Mouse (Mus musculus) right cerebral cortex, adult 2 months (tissue): ENCODE measurements at regions not wholly inside any gene's neighbourhood (a gene's known extent, or its start where the extent isn't known, plus 50 kb on each side); places are given as distances from the start of the nearest gene placed in this dataset.

Experiments used
- DNase-seq, 2 experiments: peaks; one replicate each; pipeline ENCODE4 v3.0.0; 2021 to 2022; ENCODE audit warnings: low spot score in 2 of 2

DNA sequence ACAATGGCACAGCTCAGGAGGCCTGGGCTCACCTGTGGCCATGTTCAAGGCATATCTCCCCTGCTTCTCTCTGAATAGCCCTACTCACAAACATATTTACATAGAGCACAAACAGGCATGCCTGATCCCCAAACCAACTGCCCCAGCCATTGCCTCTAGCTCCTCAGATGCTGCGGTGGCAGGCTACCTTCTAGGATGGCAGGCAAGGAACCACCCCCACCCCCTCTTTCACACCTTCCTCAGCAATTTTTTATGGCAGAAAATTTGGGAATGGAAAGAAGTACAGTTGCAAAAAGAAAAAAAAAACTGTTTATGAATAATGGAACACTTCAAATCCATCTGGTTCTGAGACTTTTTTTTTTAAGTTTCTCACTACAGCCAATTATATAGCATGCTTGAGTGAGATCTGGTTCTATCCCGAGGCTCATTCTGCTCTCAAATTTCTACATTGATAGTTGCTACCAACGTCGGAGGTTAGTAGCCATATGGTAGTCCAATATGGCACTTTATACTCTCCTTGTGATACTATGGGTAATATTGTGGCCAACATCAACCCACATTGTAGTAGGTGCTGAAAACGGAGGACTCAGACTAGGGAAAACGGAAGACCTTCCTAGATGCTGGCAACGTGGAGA, 136.8 kb upstream of the Gm10295 start:
- DNase-seq: no peak

DNA sequence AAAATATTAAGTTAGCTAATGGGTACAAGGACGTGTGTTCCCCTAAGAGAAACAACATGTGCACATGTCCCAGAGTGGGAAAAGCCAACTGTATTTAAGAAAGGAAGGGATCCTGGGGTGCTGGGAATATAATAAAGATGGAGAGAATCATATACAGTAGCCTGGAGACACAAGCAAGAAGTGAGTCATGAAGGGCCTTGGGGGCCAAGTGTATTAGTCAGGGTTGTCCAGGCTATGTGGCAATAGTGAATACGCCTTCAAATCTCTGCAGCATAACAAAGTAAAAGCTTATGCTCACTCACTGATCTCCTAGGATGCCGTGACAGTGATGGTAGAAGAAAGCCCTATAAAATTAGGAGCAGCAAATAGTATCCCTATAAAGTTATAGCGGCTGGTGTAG, 124.1 kb upstream of the Gm10295 start:
- DNase-seq: no peak

DNA sequence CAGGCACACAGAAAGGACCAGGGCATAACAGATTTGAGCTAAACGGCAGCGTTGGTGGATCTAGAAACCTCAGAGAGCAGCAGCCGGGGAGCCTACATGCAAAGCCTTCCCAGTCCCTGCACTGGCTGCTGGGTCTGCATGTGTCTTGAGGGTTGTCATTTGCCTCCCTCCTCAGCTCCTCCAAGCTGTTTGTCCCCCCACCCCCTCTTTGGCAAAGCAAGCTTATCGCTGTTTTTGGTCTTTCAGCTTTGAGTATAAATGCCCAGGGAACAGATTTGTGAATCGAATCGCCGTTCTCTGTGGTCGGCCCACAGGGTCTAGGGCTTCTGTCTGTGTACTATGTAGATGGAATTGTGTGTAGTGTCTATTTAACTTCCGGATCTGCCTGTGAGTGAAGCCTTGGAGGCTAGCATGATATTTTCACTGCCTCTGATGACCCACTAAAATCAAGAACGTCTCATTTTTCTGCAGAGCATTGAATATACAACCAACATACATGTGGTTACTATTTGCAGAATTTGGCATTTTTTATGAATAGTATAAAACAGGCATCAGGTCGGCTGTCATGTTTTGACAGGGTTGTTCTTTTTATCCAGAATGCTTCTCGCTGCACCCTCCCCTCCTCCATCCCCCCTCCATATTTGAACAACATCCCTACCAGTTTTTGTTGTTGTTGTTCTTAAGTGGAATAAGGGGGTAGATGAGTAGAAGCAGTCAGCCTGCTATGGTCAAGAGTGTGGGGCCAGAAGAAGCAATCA, 121.3 kb upstream of the Gm10295 start:
- DNase-seq: no peak

DNA sequence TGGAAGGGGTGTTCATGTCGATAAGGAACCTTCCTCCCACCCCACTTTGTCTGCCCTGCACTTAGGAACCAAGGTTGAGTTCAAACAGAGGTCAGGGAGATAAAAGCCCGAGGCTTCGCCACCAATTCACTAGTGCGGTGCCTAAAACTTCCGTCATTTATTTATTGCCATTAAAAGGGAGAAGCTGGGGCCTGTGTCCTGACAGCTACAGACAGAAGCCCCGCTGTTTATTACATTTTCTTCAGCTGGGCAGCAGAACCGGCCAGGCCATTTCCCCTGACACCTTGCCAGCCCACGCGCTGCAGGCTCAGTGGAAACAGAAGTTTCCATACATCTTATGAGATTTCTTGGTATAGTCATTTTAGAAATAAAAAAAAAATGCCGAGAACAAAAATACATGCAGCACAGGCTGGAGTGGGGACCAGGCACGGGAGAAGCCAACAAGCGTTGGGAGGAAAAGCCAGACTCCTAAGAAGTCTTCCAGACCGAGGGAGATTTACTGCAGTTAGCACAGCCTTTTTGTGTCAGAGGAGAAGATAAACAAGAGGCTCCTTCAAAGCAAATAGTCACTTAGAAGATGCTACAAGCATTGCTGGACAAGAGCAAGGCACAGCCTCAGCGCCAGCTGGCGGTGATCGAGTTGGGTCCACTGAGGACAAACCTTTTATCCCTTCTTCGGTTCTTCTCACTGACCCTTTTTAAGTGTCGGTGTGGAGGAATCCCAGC, 120.5 kb upstream of the Gm10295 start:
- peak; percentile 11 to 21 for DNase-seq

DNA sequence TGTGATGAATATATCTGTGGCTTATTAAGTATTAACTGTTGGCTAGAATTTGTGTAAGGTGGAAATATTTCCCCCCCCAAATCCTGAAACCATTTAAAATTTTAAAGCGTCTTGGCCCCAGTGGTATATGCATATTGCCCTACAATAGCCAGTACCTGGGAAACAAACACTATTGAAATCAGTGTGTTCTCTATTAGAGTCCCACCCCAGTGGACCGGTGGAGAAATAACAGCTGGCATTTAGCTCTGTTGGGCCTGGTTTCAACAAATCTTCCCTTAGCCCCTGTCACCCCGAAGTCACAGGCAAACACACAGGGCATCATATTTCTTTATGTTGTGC, 120.0 kb upstream of the Gm10295 start:
- DNase-seq: no peak

DNA sequence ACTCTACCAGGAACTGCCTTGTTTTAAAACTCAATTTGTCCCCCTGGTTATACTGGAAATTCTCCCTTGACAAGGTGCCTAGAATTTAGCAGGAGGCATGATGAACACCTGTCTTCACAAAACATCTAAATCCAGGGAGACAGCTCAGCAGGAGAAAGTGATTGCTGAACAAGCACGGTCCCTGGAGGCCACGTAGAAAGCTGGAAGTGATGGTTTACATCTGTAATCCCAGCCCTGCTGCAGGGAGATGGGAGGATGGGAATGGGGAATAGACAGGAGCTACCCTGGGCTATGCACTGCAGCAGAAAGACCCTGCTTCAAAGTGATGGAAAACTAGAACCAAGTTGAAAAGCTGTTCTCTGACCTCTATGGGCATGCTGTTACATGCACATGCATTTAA, 119.1 kb upstream of the Gm10295 start:
- DNase-seq: no peak

DNA sequence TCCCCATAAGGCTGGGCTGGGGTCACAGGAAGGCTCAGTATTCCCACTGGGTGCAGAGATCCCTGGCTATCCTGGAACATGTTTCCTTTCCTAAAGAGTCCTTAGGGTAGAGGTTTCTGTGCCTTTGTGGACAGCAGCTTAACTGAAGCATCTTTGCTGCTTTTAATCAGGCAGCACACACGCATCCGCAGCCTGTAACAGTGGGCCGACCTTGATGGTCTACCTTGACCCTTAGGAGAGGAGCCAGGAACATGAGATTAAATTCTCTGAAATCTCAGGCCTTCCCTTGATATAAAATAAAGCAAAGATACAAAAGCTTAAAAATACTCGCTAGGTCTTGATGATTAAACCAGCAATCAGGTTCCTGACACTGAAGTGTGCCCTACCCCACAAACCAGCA, 118.7 kb upstream of the Gm10295 start:
- DNase-seq: no peak

DNA sequence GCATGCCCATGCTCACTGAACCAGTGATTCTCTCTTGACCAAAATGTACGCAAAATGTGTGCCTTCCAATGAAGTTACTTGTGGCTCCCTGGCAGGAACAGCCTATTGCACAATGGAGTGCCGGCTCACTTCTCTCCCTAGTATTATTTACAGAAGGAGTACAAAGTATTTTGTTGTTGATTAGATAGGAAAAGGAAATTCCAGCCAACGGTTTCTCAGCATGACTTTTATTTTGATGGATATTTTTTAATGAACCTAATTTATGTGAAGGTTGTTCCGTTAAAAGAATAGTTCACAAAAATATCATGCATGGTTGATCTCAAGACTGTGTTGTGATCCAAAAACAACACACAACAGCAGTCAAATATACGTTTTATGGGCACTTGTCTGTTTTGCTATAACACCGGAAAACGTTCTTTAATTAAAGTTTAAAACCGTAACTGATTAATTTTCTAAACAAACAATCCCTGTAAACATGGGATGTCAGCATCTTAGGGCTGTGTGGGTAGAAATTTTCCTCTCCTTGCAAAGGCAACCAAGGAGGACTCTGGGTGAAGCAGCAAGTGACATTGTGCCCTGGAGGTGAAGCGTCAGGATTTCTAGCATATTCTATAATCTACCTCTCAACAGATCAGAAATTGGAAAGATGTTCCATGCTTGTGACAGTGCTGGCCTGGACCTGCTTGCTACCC, 116.3 kb upstream of the Gm10295 start:
- DNase-seq: no peak

DNA sequence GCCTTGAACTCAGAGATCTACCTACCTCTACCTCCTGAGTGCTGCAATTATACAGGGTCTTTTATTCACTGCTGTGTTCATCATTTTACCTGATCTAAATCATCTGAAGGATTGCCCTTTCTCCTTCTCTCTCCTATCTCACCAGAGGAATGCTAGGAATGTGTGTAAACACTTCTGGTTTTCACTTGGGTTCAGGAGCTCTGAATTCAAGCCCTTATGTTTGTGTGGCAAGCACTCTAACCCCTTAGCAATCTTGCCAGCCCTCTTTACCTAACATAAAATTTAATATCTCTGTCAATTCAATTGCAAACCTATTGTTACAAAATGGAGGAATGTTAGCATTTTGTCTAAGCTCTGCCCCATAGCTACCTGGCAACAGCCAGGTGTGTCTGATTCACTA, 112.8 kb upstream of the Gm10295 start:
- DNase-seq: no peak

DNA sequence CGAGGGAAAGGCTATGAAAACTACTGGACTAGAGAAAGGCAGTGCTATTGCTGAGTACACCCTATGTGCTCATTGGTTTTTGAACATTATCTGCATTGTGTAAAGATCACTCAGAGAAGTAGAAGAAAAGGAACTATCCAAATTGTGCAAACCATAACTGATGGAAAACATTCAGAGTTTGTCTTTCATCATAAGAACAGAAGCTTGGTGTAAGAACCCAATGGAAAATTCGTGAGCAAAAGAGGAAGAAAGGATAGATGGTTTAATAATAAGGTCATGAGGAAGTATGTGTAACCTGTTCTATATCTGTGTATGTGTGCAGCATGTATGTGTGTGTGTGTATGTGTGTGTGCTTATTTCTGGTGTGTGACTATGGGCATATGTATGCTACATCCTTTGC, 112.3 kb upstream of the Gm10295 start:
- no peak for DNase-seq

DNA sequence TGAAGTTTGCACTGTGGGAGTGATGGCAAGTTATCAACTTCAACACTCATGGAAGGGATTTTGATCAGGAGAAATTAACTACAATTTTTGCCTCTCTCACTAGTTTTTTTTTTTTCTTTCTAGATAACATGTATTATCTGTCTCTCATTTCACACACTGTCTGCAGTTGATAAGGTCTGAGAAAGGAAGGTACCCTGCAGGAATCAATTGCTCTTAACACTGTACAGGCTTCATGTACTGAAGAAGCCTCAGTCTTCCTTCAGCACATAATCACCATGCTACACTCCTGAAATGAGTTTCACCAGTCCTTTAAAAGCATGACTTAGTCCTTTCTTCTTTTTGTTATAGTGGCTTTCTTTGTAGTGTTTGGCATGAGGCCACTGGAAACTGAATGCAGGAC, 108.5 kb upstream of the Gm10295 start:
- no peak for DNase-seq

DNA sequence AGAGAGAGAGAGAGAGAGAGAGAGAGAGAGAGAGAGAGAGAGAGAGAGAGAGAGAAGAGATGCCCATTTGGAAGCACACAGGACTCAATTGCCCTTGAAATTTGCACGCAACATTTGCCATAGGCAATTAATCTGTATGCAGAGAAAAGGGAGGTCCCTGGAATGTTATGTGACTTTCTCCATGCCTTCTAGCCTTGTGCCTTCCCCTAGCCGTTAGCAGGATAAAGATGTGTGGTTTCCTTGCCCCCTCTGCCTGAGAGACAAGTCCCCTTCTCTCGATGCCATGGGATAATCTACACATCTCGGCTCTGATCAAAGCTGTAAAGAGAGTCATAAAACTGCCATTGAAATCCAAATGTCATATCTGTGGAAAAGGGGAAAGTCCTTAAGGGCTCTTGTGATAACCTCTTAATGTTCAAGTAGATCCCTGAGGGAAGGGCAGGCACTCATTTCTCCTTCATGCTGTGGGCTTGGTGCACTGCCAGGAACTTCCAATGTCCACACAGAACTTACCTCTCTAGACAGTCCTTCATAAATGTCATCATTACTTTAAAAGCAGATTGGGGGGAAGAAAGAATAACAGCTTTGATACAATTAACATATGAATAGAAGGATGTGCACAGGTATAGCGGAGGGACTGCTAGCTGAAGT, 106.9 kb upstream of the Gm10295 start:
- DNase-seq: no peak

DNA sequence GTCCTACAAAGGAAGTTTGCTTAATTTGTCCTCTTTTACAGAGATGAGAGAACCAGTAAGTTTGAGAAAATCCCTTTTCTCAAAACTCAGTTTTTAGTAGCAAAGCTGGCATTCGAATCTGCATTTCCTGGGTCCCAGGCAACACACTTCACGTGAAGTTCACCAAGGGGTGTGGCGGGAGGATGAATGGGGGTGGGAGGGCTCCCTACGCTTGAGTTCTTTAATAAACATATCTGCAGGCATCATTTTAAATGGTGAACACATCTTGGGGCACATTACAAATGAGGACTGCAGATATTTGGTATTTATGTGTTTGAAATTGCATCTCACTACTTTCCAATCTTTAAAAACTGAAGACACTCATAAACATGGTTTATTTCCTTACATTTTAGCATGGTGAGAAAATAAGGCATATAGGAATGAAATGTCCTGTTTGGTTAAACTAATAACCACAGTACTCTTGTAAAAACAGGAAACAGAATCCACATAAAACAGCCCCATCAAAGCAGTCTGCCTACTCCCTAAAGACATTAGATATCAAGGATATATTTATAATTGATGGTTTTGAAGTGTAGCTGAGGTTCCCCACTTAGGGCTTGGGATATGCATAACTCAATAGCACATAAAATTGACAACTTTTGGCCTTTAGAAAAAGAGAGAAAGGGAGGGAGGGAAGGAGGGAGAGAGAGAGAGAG, 106.3 kb upstream of the Gm10295 start:
- DNase-seq: no peak

DNA sequence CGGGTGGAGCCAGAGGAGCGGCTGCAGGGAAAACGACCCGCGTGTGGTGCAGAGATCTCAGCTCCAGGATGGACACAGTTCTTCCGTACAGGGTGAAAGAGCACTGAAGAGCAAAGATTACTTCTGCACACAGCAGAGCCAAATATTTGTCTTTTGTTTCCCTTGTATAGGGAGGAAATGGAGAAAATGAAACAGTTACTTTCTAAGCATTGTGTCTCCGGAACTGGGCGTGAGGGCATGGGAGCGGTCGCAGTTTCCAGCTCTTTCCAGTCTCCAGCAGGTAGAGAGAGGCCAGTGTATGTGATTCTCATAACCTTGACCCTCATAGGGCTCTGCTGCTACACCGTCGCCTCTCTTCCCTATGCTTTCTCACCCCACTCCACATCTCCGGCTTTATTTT, 105.1 kb upstream of the Gm10295 start:
- DNase-seq: no peak

DNA sequence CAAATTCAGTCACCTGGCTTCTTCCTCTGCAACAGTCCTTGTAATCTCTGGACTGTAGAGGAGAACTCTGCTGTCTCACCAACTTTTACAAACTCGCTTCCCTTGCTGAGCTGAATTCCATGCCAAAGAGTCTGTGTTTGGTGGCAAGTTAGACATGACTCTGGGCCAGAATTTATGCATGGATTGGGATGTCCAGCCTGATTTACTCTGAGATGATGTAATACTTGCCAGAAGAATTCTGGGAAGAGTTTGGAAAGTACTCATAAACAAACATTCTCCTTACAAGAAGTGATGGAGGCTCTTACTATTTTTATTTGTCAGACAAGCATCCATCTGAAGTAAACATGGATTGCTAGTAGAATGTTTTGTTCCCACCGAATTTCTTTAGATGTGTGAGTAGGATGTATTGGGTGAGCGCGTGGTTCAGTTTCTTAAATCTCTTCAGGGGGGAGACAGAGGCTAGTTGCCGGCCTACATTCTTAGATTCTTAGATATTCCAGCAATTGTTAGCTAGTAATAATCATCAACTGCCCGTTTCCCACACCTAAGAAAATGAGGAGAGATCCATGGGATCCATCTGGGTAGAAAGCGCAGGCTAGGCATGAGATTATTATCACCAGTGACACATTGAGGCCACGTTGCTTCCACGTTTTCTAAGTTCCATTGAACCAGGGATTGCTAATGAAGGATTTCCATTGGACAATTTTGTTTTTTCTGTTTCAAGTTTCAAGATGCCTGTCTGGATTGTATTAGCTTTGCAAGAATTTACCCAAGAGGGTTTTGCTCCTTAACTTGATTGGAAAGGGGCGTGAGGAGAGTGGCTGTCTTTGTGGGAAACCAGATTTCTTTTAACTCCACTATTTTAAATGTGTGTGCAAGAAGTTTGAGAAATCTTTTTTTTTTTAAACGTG, 89.3 kb upstream of the Gm10295 start:
- DNase-seq: no peak

DNA sequence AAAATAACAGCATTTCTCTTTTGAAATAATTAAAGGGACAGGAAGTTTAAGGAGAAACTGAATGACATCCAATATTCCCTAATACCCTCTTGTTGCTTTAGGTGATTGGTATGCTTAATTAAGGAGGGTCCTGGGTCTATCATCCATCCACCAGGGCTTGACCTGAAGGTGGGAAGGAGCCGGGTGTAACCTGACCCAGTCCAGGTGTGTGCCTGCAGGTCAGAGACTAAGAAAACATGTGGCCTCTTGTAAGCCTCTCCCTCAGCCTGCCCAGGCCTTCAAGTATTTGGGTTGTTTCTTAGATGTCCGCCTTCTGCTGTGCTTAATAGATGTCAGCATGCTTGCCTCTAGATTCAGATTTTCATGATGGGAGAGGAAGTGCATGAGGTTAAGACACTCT, 74.7 kb upstream of the Gm10295 start:
- no peak for DNase-seq

DNA sequence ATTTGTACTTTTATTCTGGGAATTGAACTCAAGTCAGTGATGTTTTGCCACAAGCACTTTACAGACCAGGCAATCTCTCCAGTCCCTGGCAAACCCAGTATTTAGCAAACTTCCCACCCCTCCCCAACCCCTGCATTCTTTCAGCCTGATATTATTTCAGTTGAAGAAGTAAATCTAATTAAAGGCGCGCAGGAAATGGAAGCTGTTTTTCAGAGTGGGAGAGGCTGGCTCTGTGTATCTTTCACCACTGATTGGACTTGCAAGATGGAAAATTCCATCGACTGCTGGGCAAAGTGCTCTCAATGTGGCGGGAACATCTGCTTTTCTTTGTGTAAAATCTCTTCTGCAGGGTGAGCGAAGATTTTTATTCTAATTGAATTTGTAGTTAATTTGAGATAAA, 68.0 kb upstream of the Gm10295 start:
- no peak for DNase-seq

DNA sequence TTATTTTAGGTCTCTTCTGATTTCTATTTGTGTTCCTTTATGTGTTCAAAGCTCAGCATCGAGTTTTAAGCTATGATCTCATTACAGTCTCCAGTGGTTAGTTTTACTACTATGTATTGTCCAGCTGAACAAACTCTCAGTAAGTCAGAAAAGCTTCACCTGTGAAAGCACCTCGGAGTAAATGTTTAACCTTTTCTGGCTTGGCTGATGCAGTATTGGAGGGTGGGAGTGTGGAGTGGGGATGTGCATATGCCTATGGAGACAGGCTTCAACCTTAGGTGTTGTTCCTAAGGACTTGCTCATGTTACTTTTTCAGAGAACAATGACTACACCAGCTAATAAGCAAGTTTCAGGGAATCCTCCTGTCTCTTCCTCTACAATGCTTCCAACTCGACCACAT, 67.6 kb upstream of the Gm10295 start:
- DNase-seq: no peak

DNA sequence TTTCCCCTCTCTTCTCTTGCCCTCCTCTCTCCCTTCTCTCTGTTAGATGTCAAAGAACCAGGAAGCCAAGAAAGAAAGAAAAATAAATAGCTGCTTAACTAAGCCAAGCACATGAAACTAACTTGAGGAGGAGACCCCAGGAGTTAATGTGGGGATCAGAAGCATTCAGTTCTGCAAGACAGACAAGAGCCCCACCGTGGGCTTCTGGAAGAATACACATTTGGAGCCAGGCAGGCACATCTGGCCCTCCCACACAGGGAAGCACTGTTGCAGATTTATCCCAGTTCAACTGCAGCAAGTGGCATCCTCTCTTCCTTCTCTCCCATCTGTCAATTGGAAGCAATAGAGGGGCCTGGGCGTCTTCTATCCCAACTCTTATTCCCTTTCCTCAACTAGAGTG, 63.5 kb upstream of the Gm10295 start:
- DNase-seq: no peak

DNA sequence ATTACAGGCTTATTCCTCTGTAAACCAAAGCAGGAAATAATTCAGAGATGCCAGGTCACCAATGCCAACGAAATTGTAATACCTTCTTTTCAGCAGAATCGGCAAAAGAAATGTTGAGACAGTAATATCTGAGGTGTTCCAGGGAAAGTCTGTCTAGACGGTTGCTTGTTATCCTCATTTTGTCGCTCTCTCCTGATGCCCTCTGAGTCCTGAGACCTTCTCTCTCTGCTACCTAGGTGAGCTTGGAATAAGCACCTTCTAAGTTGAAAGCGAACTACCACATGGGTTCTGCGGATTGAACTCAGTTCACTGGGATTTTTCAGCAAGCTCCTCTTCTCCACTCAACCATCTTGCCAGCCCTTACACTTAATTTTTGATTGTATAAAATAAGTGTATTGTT, 61.8 kb upstream of the Gm10295 start:
- DNase-seq: no peak
